ENCODE assay signal across 9 mouse cellular contexts in the genomic region with DNA sequence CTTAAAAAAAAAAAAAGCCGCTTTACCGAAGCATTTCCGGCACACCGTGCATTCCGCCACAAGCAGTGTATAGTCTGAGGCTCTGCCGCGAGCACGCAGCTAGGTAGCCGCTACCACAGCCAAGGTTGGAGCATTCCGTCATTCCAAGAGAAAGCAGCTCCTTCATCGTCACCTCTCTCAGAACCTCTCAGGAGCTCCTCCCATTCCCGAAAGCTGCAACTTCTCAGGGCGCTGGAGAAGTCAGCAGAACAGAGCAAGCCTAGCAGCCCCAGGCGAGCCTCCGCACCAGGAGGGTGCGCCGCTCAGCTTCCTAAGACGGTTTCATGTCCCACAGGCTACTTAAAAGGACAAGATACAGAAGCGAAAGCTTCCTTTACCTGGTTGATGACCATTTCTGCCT. TPM values are rescaled to one million over a fixed set of nuclear protein-coding genes. Genes with fewer than 3 reads are reported as not detected.
DNase-seq lines count a peak whose midpoint lies in the region; ATAC-seq lines count a peak whose summit lies in the region.
"Had no signal": no experiment of that assay in that cellular context is flagged by ENCODE, and none has a peak within 500 bp of the region (broad histone marks: within the 10 kb centered on the region; RNA-seq: fewer than 3 reads in every experiment).

No protein-coding gene starts in this region.

- peak overlapping the region; percentile 26; the same call in 1 of the 2 replicates for H3K4me2 ChIP-seq in intestine, embryonic 16.5 days (ENCODE audit: low read depth, low read length)
- H3K4me2 ChIP-seq: liver, embryonic 13.5 days had no signal

- 65% methylated on average over 19 of the region's 19 CpGs for WGBS in intestine, embryonic 16.5 days

- H3K9ac ChIP-seq in intestine, embryonic 16.5 days (ENCODE audit: low read depth, low read length): no peak overlapping the region
- H3K9ac ChIP-seq: liver, embryonic 13.5 days had no signal

- H3K4me3 ChIP-seq in intestine, embryonic 16.5 days (ENCODE audit: low read length): peak overlapping the region; percentile 26
- H3K4me3 ChIP-seq: liver, embryonic 13.5 days had no signal

- H3K9me3 ChIP-seq in intestine, embryonic 16.5 days (ENCODE audit: control insufficient read depth, low read length): no peaks in the 10 kb centered on the region
- H3K9me3 ChIP-seq: liver, embryonic 13.5 days had no signal

- no peaks in the 10 kb centered on the region for H3K27me3 ChIP-seq in intestine, embryonic 16.5 days (replicated peaks; ENCODE audit: control insufficient read depth, insufficient read depth, low read length)
- H3K27me3 ChIP-seq: liver, embryonic 13.5 days had no signal

- peak; percentile 15 to 19 for DNase-seq in kidney, postnatal 36 days
- DNase-seq in kidney, adult 18-20 months: no peak
- DNase-seq in heart, adult 18-20 months: peak; percentile 45 to 57
- DNase-seq in ovary, postnatal 36 days (ENCODE audit: low spot score): peak; percentile 17
- DNase-seq in T-cell, adult 2 months (ENCODE audit: low spot score): no peak
- no peak for DNase-seq in layer of hippocampus, adult 8-10 months (ENCODE audit: low spot score in 2 of 2)
- DNase-seq in frontal cortex, postnatal 36 days (ENCODE audit: low spot score in 2 of 2): no peak
- DNase-seq: liver, embryonic 13.5 days had no signal

- H3K36me3 ChIP-seq in intestine, embryonic 16.5 days (ENCODE audit: control insufficient read depth, insufficient read depth, low read length): no peaks in the 10 kb centered on the region
- H3K36me3 ChIP-seq: liver, embryonic 13.5 days had no signal

- peak; percentile 31; the same call in 1 of the 2 replicates for ATAC-seq in intestine, embryonic 16.5 days

- no peak overlapping the region for H3K27ac ChIP-seq in intestine, embryonic 16.5 days (ENCODE audit: low read length)
- H3K27ac ChIP-seq: liver, embryonic 13.5 days had no signal

- H3K4me1 ChIP-seq in intestine, embryonic 16.5 days (ENCODE audit: control insufficient read depth, insufficient read depth, low read length): no peaks in the 10 kb centered on the region
- H3K4me1 ChIP-seq: liver, embryonic 13.5 days had no signal

RNA-seq across cellular contexts. Expression of gene Sfr1, which starts 24.1 kb away (rescaled TPM):
- total RNA-seq in heart, adult 18-20 months (2021): 10 to 100 TPM; 66.0 to 71.0 TPM
- 187 and 188 TPM in 2 replicates for polyA plus RNA-seq in intestine, embryonic 16.5 days (2015; fragmentation: Nextera tagmentation; extraction: Ambion mirVana)
- 100 to 1,000 TPM in 1 of 4 experiments, 10 to 100 TPM in 3; 89.0 to 103 (median 98.2) TPM for total RNA-seq in layer of hippocampus, adult 8-10 months (2022)

Comparison
In these comparisons a context has a peak if more than half of its experiments do, and no peak if none do; other contexts are left out.
1. DNase-seq: peak in kidney, postnatal 36 days (2 of 2), heart, adult 18-20 months (2 of 2) and ovary, postnatal 36 days (single experiment); none in kidney, adult 18-20 months (single experiment), T-cell, adult 2 months (single experiment), layer of hippocampus, adult 8-10 months (0 of 2) and frontal cortex, postnatal 36 days (0 of 2).